Mouse (Mus musculus) limb, embryonic 12.5 days (tissue): ENCODE results near the gene Tpt1. TPM values are rescaled to one million over a fixed set of nuclear protein-coding genes. Genes with fewer than 3 reads are reported as not detected.

Experiments used
- ATAC-seq: fragments of 200-750 bp; cut with Nextera tagmentation; 2 replicates; pipeline ENCODE4 v1.8.0; 2017; ENCODE audit warnings: low read depth, moderate TSS enrichment; ENCODE audit not compliant: insufficient number of reproducible peaks, insufficient read depth, low FRiP score, low TSS enrichment
- H3K27ac ChIP-seq: fragments of 300-500 bp; sonication (generic); 2 replicates; pipeline ENCODE4 v1.5.1; 2016; ENCODE audit warnings: mild to moderate bottlenecking, moderate library complexity
- H3K27me3 ChIP-seq: fragments of 300-500 bp; sonication (generic); 2 replicates; pipeline ENCODE4 v1.6.1; 2016; ENCODE audit warnings: mild to moderate bottlenecking, moderate library complexity
- H3K36me3 ChIP-seq: fragments of 300-500 bp; sonication (generic); 2 replicates; pipeline ENCODE4 v1.6.1; 2016; ENCODE audit warnings: mild to moderate bottlenecking, moderate library complexity
- H3K4me1 ChIP-seq: fragments of 300-500 bp; sonication (generic); replicated peaks from 2 replicates; pipeline ENCODE4 v1.6.1; 2016
- H3K4me2 ChIP-seq: fragments of 300-500 bp; sonication (generic); 2 replicates; pipeline ENCODE4 v1.6.1; 2016; ENCODE audit warnings: mild to moderate bottlenecking, moderate library complexity
- H3K4me3 ChIP-seq: fragments of 300-500 bp; sonication (generic); replicated peaks from 2 replicates; pipeline ENCODE4 v1.5.1; 2016; ENCODE audit warnings: mild to moderate bottlenecking
- H3K9ac ChIP-seq: fragments of 300-500 bp; sonication (generic); replicated peaks from 2 replicates; pipeline ENCODE4 v1.6.1; 2016; ENCODE audit warnings: mild to moderate bottlenecking, moderate library complexity
- H3K9me3 ChIP-seq: fragments of 300-500 bp; sonication (generic); 2 replicates; pipeline ENCODE4 v1.6.1; 2016; ENCODE audit warnings: mild to moderate bottlenecking, moderate library complexity
- WGBS: fragments of 180-500 bp; shearing (Covaris S2); methylation state at CpG from one replicate; pipeline ENCODE4 v1.1.7; 2016; 5-methylcytosine and 5-hydroxymethylcytosine counted together
- polyA plus RNA-seq: library from polyadenylated mRNA; unstranded; fragments of >200 nt; fragmentation: Nextera tagmentation; extraction: Ambion mirVana; gene quantifications from 2 replicates; pipeline ENCODE4 v1.2.1, GENCODE M21; 2016

Gene Tpt1
- polyA plus RNA-seq, 1 experiment from 2014 or later, result 1,047 TPM

- H3K4me1 ChIP-seq, result peaks cover 13% of the 10 kb centered on the region
- ATAC-seq, result no peak
- 6% methylated on average over 14 of the region's 14 CpGs for WGBS
- peak overlapping the region; percentile 65 for H3K4me2 ChIP-seq
- H3K36me3 ChIP-seq, result peaks cover 27% of the 10 kb centered on the region
- H3K4me3 ChIP-seq, result peak overlapping the region; percentile 90
- H3K27ac ChIP-seq, result peak overlapping the region; percentile 98
- peak overlapping the region; percentile 94 for H3K9ac ChIP-seq
- H3K27me3 ChIP-seq, result no peaks in the 10 kb centered on the region
- H3K9me3 ChIP-seq, result no peaks in the 10 kb centered on the region
These were observed 690 bp upstream of the Tpt1 start for GRCm38 (mm10) chr14:75844111-75844695.

- H3K9ac ChIP-seq, result peak overlapping the region; percentile 94
- peaks cover 13% of the 10 kb centered on the region for H3K4me1 ChIP-seq
- H3K4me3 ChIP-seq, result peak overlapping the region; percentile 90
- ATAC-seq, result peak; percentile 20; the same call in 1 of the 2 replicates
- peak overlapping the region; percentile 65 for H3K4me2 ChIP-seq
- H3K36me3 ChIP-seq, result peaks cover 42% of the 10 kb centered on the region
- WGBS, result 1% methylated on average over 40 of the region's 40 CpGs
- no peaks in the 10 kb centered on the region for H3K9me3 ChIP-seq
- H3K27ac ChIP-seq, result peak overlapping the region; percentile 98
- H3K27me3 ChIP-seq, result no peaks in the 10 kb centered on the region
These were observed 814 bp downstream of the Tpt1 start for GRCm38 (mm10) chr14:75845698-75846115.

DNA sequence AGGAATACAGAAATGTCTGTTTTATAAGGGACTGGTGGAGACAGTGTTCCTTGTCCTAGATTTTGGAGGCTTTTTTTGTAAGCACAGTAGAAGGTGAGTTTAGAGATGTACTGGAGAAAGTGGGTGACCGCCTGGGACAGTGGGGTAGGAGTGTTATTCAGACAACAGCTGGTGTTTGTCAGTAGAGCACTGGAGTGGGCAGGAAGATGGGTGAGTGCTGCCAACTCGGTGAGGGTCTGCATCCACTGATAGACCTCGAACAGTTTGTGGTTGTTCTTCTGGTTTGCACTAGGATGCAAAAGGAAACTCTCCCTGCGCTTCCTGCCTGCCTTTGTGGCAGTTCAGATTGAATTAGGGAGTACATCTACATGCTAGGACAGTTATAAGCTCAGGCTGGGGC is 2.8 kb downstream of the Tpt1 start:
- Histone ChIP-seq H3K4me3 (no peak overlapping the region), H3K4me2 (no peak overlapping the region), H3K9ac (no peak overlapping the region), H3K4me1 (peaks cover 13% of the 10 kb centered on the region), H3K36me3 (peaks cover 54% of the 10 kb centered on the region), H3K9me3 (no peaks in the 10 kb centered on the region), H3K27me3 (no peaks in the 10 kb centered on the region), H3K27ac (no peak overlapping the region)
- WGBS, result 84% methylated on average over 4 of the region's 4 CpGs
- ATAC-seq, result no peak

GRCm38 (mm10) chr14:75848482-75848881 is 3.6 kb downstream of the Tpt1 start:
- peaks cover 55% of the 10 kb centered on the region for H3K36me3 ChIP-seq
- no peak overlapping the region for H3K4me2 ChIP-seq
- ATAC-seq, result no peak
- H3K9ac ChIP-seq, result no peak overlapping the region
- H3K27ac ChIP-seq, result no peak overlapping the region
- no peaks in the 10 kb centered on the region for H3K9me3 ChIP-seq
- 90% methylated on average over 5 of the region's 5 CpGs for WGBS
- peaks cover 13% of the 10 kb centered on the region for H3K4me1 ChIP-seq
- no peak overlapping the region for H3K4me3 ChIP-seq
- H3K27me3 ChIP-seq, result no peaks in the 10 kb centered on the region

DNA sequence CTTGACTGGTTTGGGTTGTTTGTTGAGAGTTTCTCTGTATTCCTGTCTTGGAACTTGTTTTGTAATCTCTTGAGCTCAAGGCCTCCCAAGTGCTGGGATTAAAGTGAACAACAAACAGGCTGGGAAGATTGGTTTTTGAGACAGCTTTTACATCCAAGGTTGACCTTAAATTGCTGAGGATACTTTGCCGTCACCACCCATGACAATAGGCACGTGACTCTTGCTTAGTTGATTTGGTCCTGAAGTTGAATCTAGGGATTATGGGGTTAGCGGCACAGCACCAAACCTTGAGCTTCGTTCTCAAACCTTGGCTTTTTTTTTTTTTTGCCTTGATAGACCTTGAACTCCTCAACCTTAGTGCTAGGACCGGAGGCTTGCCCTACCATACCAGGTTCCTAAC is 4.3 kb downstream of the Tpt1 start:
- ATAC-seq, result no peak
- Histone ChIP-seq H3K4me3 (no peak overlapping the region), H3K4me1 (peaks cover 13% of the 10 kb centered on the region), H3K27me3 (no peaks in the 10 kb centered on the region), H3K27ac (no peak overlapping the region), H3K9ac (no peak overlapping the region), H3K4me2 (no peak overlapping the region), H3K9me3 (no peaks in the 10 kb centered on the region), H3K36me3 (peaks cover 59% of the 10 kb centered on the region)
- WGBS, result 88% methylated on average over 5 of the region's 5 CpGs

- no peak for ATAC-seq
- 88% methylated on average over 6 of the region's 6 CpGs for WGBS
- Histone ChIP-seq H3K36me3 (peaks cover 62% of the 10 kb centered on the region), H3K9me3 (no peaks in the 10 kb centered on the region), H3K4me1 (peaks cover 13% of the 10 kb centered on the region), H3K27ac (no peak overlapping the region), H3K4me3 (no peak overlapping the region), H3K27me3 (no peaks in the 10 kb centered on the region), H3K9ac (no peak overlapping the region), H3K4me2 (no peak overlapping the region)
These were observed 5.1 kb downstream of the Tpt1 start for GRCm38 (mm10) chr14:75849842-75850568.

DNA sequence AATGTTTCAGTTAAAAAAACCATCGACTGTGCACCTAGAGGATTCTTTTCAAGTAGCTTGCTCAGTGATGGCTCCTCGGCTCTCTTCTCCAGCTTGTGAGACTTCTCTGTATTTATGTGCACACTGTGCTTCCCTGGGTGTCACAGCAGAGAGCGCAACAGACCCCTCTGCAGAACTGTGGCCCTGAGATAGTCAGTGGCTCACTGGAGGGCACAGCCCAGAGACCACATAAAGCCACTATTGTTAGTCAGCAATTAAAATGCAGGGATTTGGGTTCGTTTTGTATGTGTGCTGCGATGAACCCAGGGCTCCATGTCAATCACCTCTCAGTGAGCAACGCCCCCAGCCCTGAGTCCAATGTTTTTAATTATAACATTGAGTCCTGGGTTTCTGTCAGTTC is 5.9 kb downstream of the Tpt1 start:
- no peak overlapping the region for H3K4me2 ChIP-seq
- H3K36me3 ChIP-seq, result peaks cover 62% of the 10 kb centered on the region
- no peaks in the 10 kb centered on the region for H3K27me3 ChIP-seq
- no peak overlapping the region for H3K27ac ChIP-seq
- no peak for ATAC-seq
- peaks cover 17% of the 10 kb centered on the region for H3K4me1 ChIP-seq
- no peaks in the 10 kb centered on the region for H3K9me3 ChIP-seq
- H3K4me3 ChIP-seq, result no peak overlapping the region
- WGBS, result 73% methylated on average over 6 of the region's 6 CpGs
- no peak overlapping the region for H3K9ac ChIP-seq

DNA sequence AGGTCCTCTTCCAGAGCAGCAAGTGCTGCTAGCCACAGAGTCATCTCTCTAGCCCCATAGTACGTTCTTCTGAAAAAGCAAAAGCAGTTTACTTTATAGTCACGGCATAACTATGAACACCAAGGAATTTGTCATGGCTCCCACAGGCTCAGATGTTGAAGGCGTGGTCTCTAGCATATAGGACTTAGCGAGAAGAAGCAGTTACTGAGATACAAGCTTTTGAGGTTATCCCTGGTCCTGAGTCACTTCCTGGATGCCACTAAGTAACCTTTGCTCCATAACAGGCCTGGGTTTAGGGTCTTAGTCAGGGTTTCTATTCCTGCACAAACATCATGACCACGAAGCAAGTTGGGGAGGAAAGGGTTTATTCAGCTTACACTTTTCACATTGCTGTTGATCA is 7.1 kb downstream of the Tpt1 start:
- Histone ChIP-seq H3K9me3 (no peaks in the 10 kb centered on the region), H3K27ac (no peak overlapping the region), H3K27me3 (no peaks in the 10 kb centered on the region), H3K36me3 (peaks cover 57% of the 10 kb centered on the region), H3K9ac (no peak overlapping the region), H3K4me2 (no peak overlapping the region), H3K4me3 (no peak overlapping the region), H3K4me1 (peaks cover 12% of the 10 kb centered on the region)
- ATAC-seq, result no peak
- WGBS, result 91% methylated on average over 5 of the region's 5 CpGs

DNA sequence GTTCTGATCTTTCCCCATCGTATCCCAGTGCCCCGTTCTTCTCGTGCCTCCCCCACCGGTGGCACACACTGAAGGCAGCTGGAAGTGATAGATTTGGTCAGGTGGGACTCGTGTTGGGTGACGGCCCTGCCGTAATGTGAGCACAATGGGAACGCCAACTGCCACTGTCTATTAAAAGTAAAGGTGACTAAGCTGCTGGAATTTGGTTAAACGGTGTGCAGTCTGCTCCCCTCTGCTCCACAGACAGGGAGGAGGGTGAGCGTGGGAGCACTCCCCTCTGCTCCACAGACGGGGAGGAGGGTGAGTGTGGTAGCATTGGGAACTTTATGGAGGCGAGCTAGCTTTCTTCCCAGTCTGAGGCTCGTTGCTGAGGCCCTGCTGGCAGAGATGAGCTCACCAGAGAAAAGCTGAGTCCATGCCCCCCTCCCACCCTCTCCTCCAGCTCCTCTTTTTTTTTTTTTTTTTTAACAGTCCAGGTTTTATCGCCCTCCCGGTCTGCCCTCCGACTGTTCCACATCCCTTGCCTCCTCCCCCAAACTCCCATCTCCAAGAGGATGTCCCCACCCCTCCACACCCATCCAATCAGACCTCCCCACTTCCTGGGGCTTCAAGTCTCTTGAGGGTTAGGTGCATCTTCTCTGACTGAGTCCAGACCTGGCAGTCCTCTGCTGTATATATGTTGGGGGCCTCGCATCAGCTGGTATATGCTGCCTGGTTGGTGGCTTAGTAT is 10.5 kb downstream of the Tpt1 start:
- Histone ChIP-seq H3K36me3 (peaks cover 23% of the 10 kb centered on the region), H3K27me3 (no peaks in the 10 kb centered on the region), H3K9ac (no peak overlapping the region), H3K9me3 (no peaks in the 10 kb centered on the region), H3K4me3 (no peak overlapping the region), H3K4me1 (peaks cover 4% of the 10 kb centered on the region), H3K27ac (0 out of 2 replicates have a peak overlapping the region, but pooled peaks have one; percentile 17), H3K4me2 (no peak overlapping the region)
- peak; percentile 75 for ATAC-seq
- WGBS, result 38% methylated on average over 17 of the region's 17 CpGs

DNA sequence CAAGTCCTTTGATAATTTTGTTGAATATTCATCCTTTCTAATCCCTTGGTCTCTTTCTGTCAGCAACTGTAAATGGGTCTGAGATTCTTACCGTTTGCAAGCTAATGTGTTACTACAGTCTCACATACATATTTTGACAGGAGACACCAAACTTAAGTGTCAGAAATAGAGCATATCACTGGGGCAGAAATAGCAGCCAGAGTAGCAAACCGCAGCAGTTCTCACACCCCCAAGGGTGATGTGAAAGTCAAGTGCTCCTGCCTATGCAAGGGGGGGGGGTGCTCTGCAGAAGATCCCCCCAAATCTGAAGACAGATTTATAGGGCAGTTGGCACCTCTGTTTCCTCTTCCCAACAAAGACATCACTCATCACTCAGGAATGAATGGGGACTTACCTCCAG is 13.3 kb downstream of the Tpt1 start:
- H3K9me3 ChIP-seq, result peaks cover 6% of the 10 kb centered on the region; the same call in 1 of the 2 replicates
- peaks cover 9% of the 10 kb centered on the region; the same call in 1 of the 2 replicates for H3K36me3 ChIP-seq
- no peaks in the 10 kb centered on the region for H3K27me3 ChIP-seq
- 68% methylated on average over 2 of the region's 2 CpGs for WGBS
- no peak overlapping the region for H3K4me3 ChIP-seq
- no peak overlapping the region for H3K9ac ChIP-seq
- no peak for ATAC-seq
- H3K27ac ChIP-seq, result no peak overlapping the region
- H3K4me2 ChIP-seq, result no peak overlapping the region
- peaks cover 4% of the 10 kb centered on the region for H3K4me1 ChIP-seq

- Histone ChIP-seq H3K27ac (no peak overlapping the region), H3K4me1 (peaks cover 14% of the 10 kb centered on the region), H3K9me3 (peaks cover 6% of the 10 kb centered on the region; the same call in 1 of the 2 replicates), H3K9ac (no peak overlapping the region), H3K4me3 (no peak overlapping the region), H3K4me2 (no peak overlapping the region), H3K27me3 (no peaks in the 10 kb centered on the region), H3K36me3 (no peaks in the 10 kb centered on the region)
- WGBS, result 77% methylated on average over 2 of the region's 2 CpGs
- no peak for ATAC-seq
These were observed 14.7 kb downstream of the Tpt1 start for GRCm38 (mm10) chr14:75859619-75860018.
